In genomic region chr5:130142041-130142440, GRCm38 (mm10) we compare ENCODE assay signal across 13 mouse cellular contexts. TPM values are rescaled to one million over a fixed set of nuclear protein-coding genes. Genes with fewer than 3 reads are reported as not detected.
DNase-seq lines count a peak whose midpoint lies in the region; ATAC-seq and TF ChIP-seq lines count a peak whose summit lies in the region.
"Had no signal": no experiment of that assay in that cellular context is flagged by ENCODE, and none has a peak within 500 bp of the region (broad histone marks: within the 10 kb centered on the region; RNA-seq: fewer than 3 reads in every experiment).

No protein-coding gene starts in this region.

- peaks cover 5% of the 10 kb centered on the region; the same call in 1 of the 2 replicates for H3K4me1 ChIP-seq in kidney, postnatal 0 days (replicated peaks; ENCODE audit: insufficient read depth, low read length)
- H3K4me1 ChIP-seq in embryonic facial prominence, embryonic 12.5 days, result peaks cover 14% of the 10 kb centered on the region; the same call in 1 of the 2 replicates

- H3K27me3 ChIP-seq in kidney, postnatal 0 days (ENCODE audit: insufficient read depth, low read length), result no peaks in the 10 kb centered on the region
- no peaks in the 10 kb centered on the region for H3K27me3 ChIP-seq in embryonic facial prominence, embryonic 12.5 days
- H3K27me3 ChIP-seq: liver, embryonic 15.5 days; midbrain, embryonic 13.5 days; neural tube, embryonic 15.5 days had no signal

- H3K27ac ChIP-seq in kidney, postnatal 0 days, result no peak overlapping the region
- H3K27ac ChIP-seq in embryonic facial prominence, embryonic 12.5 days, result peak overlapping the region; percentile 12; the same call in 1 of the 2 replicates
- H3K27ac ChIP-seq: forebrain, embryonic 10.5 days; liver, embryonic 15.5 days; midbrain, embryonic 13.5 days; neural tube, embryonic 15.5 days had no signal

- H3K9me3 ChIP-seq in kidney, postnatal 0 days (replicated peaks; ENCODE audit: low read length), result no peaks in the 10 kb centered on the region
- no peaks in the 10 kb centered on the region for H3K9me3 ChIP-seq in embryonic facial prominence, embryonic 12.5 days
- H3K9me3 ChIP-seq: forebrain, embryonic 10.5 days; liver, embryonic 15.5 days; midbrain, embryonic 13.5 days; neural tube, embryonic 15.5 days had no signal

- 55% methylated on average over 4 of the region's 4 CpGs for WGBS in kidney, postnatal 0 days
- 40% methylated on average over 4 of the region's 4 CpGs for WGBS in embryonic facial prominence, embryonic 12.5 days

- no peak for ATAC-seq in kidney, postnatal 0 days (replicated peaks; ENCODE audit: low FRiP score, low read depth)
- no peak for ATAC-seq in embryonic facial prominence, embryonic 12.5 days (ENCODE audit: insufficient number of reproducible peaks, insufficient read depth, low FRiP score, low TSS enrichment)
- ATAC-seq: intestine, postnatal 0 days; midbrain, embryonic 13.5 days had no signal

- H3K36me3 ChIP-seq in kidney, postnatal 0 days (ENCODE audit: insufficient read depth, low read length), result no peaks in the 10 kb centered on the region
- H3K36me3 ChIP-seq in embryonic facial prominence, embryonic 12.5 days, result 0 out of 2 replicates have a peak, but pooled peaks cover 1% of the 10 kb centered on the region
- H3K36me3 ChIP-seq: liver, embryonic 15.5 days; midbrain, embryonic 13.5 days; neural tube, embryonic 15.5 days had no signal

- DNase-seq in kidney, postnatal 0 days (ENCODE audit: low spot score), result peak; percentile 64
- no peak for DNase-seq in kidney, adult 9 months
- peak; percentile 33 for DNase-seq in adrenal gland, adult 8-10 months
- DNase-seq in lung, postnatal 4 days, result peak; percentile 19 to 41
- DNase-seq in thymus, postnatal 4 days, result no peak
- DNase-seq in cerebellum, postnatal 36 days, result no peak
- DNase-seq: gastrocnemius, postnatal 14 days had no signal

- no peak overlapping the region for H3K9ac ChIP-seq in kidney, postnatal 0 days (ENCODE audit: low read depth, low read length)
- no peak overlapping the region for H3K9ac ChIP-seq in embryonic facial prominence, embryonic 12.5 days
- H3K9ac ChIP-seq: liver, embryonic 15.5 days; midbrain, embryonic 13.5 days; neural tube, embryonic 15.5 days had no signal

- no peak for TF ChIP-seq CTCF in kidney, postnatal 0 days (IDR thresholded peaks at IDR 0.05; ENCODE audit: low read depth)

- no peak overlapping the region for H3K4me2 ChIP-seq in kidney, postnatal 0 days (ENCODE audit: low read length)
- no peak overlapping the region for H3K4me2 ChIP-seq in embryonic facial prominence, embryonic 12.5 days (replicated peaks)
- H3K4me2 ChIP-seq: liver, embryonic 15.5 days; midbrain, embryonic 13.5 days; neural tube, embryonic 15.5 days had no signal

- no peak overlapping the region for H3K4me3 ChIP-seq in kidney, postnatal 0 days (replicated peaks; ENCODE audit: low read depth, low read length)
- no peak overlapping the region for H3K4me3 ChIP-seq in embryonic facial prominence, embryonic 12.5 days
- H3K4me3 ChIP-seq: forebrain, embryonic 10.5 days; liver, embryonic 15.5 days; midbrain, embryonic 13.5 days; neural tube, embryonic 15.5 days had no signal

RNA-seq across cellular contexts. Expression of gene Kctd7, which starts 2.6 kb away (rescaled TPM):
- 4.0 and 4.2 TPM in 2 replicates for polyA plus RNA-seq in kidney, postnatal 0 days (2015; fragmentation: Nextera tagmentation; extraction: Ambion mirVana)
- 10 to 100 TPM; 14.5 to 19.6 (median 17.4) TPM for total RNA-seq in adrenal gland, adult 8-10 months (2022)
- polyA plus RNA-seq in embryonic facial prominence, embryonic 12.5 days (2016; fragmentation: Nextera tagmentation; extraction: Ambion mirVana), result 7.3 and 8.7 TPM in 2 replicates

RNA-seq across cellular contexts. Expression of gene Rabgef1, which starts 29.6 kb away (rescaled TPM):
- polyA plus RNA-seq in kidney, postnatal 0 days (2015; fragmentation: Nextera tagmentation; extraction: Ambion mirVana), result 28.1 and 31.8 TPM in 2 replicates
- total RNA-seq in adrenal gland, adult 8-10 months (2022), result 10 to 100 TPM; 32.0 to 53.7 (median 39.0) TPM
- 26.3 and 30.3 TPM in 2 replicates for polyA plus RNA-seq in embryonic facial prominence, embryonic 12.5 days (2016; fragmentation: Nextera tagmentation; extraction: Ambion mirVana)

Comparison
In these comparisons a context has a peak if more than half of its experiments do, and no peak if none do; other contexts are left out.
1. DNase-seq: peak in kidney, postnatal 0 days (single experiment), adrenal gland, adult 8-10 months (single experiment) and lung, postnatal 4 days (2 of 2); none in kidney, adult 9 months (single experiment), thymus, postnatal 4 days (single experiment) and cerebellum, postnatal 36 days (0 of 2).